Mouse (Mus musculus): ENCODE results near the gene St7l. TPM values are rescaled to one million over a fixed set of nuclear protein-coding genes. Genes with fewer than 3 reads are reported as not detected.
"Not testable (repeated sequence)": the region's sequence is repeated elsewhere in the genome, so short reads cannot be mapped to it uniquely, and the experiment has no call there.

Gene St7l
- total RNA-seq (2021), result 10 to 100 TPM; 31.7 to 33.7 TPM
- long read RNA-seq, experiment 1, full-length matches to known transcripts, result 22 of 45 reads
- long read RNA-seq, experiment 1, partial matches to known transcripts, result 19 of 45 reads
- long read RNA-seq, experiment 1, other reads (novel, unspliced or antisense), result 4 of 45 reads
- long read RNA-seq, experiment 2, full-length matches to known transcripts, result 19 of 34 reads
- long read RNA-seq, experiment 2, partial matches to known transcripts, result 11 of 34 reads
- long read RNA-seq, experiment 2, other reads (novel, unspliced or antisense), result 4 of 34 reads

DNA sequence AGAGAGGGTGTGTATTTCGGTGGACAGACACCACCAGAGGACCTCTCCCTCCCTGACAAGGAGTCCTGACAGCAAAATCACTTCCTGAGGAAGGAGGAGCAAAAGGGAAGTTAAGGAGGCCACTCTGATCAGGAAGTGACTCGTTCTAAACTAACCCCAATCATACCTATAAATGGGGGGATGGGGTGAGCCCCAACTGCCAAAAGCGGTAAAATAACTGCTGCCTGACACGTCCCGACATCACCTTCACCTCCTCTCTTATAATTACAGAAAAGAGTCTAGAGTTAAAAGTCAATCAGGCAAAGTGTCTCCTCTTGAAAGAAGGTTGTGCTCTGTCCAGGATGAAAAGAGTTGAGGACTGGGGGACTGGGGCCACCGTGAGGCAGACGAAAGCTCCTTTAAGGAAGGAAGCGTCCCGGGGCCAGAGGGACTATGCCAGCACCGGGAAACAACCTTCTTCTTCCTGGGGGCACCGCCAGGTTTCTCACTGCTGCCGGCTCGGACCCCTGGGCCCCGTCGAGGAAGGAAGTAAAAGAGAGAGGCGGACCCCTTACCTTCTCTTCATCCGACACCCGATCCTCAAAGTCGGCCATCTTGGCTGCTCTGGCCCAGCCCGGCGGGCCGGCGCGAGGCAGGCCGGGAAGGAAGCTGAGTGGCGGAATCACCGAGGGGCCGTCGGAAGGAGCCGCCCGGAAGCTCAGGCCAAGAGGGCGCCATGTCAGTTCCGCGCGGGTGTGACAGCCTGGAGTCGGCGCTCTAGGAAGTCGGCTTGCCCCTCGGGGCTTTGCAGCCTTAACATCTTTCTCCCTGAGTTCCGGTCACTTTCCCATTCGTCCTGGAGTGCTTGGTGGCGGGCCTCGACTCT lies at the start of gene St7l, which contains the start of gene Capza1:
Gene St7l, plus strand, starts transcription at position 220 of the 865 bp plus-strand sequence.
Gene Capza1, minus strand, starts transcription at position 720 of the 865 bp plus-strand sequence.
- intact Hi-C loops (cut with DNase I), result loop anchor here (5.0 kb wide), 2 partner anchors 72 to 188 kb away; partner anchors contain the start of gene Cttnbp2nl
- DNase-seq (ENCODE audit: low spot score in 2 of 2), result peak; percentile 85 to 90

GRCm38 (mm10) chr3:104814746-104815145 lies 49.1 kb upstream of the St7l start:
- DNase-seq (ENCODE audit: low spot score in 2 of 2), result no peak
- intact Hi-C loops (cut with DNase I), result no loop called here

GRCm38 (mm10) chr3:104815346-104815745 lies 48.5 kb upstream of the St7l start:
- intact Hi-C loops (cut with DNase I), result no loop called here
- no peak for DNase-seq (ENCODE audit: low spot score in 2 of 2)

- intact Hi-C loops (cut with DNase I), result no loop called here
- no peak for DNase-seq (ENCODE audit: low spot score in 2 of 2)
These were observed 47.7 kb upstream of the St7l start for GRCm38 (mm10) chr3:104816130-104816529.

DNA sequence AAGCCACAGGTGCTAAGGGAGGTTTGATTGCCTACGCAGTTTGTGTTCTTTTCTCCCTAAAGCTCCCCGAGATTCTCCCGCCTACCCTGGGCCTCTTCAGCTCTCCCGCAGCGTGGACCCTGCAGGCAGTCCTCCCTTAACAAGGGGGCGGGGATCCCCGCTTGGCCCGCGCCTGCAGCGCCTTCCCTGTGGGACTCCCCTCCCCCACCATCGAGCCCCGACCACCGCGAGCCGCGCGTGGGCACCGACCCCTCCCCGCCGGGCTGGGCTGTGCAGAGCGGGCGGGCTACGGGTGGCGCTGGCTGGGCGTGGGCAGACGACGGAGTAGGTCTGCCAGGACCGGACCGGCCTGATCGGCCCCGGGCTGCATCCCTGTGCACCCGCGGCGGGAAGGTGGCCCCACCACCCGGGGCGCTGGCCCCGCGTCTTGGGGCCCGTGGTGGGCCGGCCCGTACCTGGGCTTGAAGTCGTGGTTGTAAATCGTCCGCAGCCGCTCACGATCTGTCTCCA lies 46.3 kb upstream of the St7l start:
- peak; percentile 52 for DNase-seq (ENCODE audit: low spot score in 2 of 2)
- intact Hi-C loops (cut with DNase I), result no loop called here

DNA sequence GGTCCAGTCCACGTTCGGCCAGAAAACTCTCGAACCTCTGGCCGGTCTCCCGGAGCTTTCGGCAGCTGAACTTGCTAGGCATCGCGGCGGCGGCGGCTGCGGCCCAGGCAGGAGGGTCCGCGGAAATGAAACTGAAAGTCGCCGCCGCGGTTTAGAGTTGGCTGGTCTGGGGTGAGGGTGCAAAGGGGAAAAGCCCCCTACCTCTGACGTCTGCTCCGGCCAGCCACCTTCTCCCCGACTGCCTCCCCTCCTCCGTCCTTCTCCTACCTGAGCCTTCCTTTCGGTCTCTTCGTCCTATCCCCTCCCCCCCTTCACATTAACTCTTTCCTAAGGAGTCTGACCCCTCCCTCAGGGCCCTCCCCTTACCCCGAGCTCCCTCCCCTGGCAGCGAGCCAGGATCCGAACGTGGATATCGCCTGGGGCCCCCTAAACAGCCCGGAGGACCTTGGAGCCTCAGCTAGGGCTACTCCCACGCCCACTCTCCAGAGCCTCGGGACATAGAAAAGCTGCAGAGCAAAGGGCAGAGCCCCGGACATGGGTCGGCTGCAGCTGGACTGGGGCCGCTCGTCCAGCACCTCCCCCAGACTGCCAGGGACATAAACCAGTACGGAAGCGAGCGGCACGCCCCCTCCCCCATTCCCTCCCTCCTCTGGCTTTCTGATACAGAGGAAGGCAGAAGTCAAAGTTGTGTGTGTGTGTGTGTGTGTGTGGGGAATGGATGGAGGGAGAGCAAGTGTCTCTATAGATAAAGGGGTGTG lies 45.6 kb upstream of the St7l start, which contains the start of gene Mov10:
Gene Mov10, minus strand, starts transcription at position 573 of the 758 bp plus-strand sequence.
- intact Hi-C loops (cut with DNase I), result no loop called here
- peak; percentile 47 to 64 for DNase-seq (ENCODE audit: low spot score in 2 of 2)

DNA sequence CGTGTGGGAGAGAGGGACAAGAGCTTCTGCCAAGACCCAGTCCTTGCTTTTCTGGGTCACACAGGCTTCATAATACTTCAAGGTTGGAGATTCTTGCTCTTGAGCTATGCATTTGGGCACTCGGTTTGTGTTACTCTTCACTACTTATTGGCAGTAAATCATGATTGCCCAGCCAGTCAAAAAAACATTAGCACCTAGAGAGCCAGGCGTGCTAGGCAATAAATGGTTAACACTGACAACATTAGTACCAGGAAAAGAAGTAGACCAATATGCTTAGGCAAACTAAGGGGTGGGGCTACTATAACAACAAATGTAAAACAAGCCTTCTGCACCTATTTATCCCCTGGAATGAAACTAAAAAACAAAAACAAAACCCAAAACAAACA lies 45.1 kb upstream of the St7l start:
- DNase-seq (ENCODE audit: low spot score in 2 of 2), result no peak
- intact Hi-C loops (cut with DNase I), result no loop called here

DNA sequence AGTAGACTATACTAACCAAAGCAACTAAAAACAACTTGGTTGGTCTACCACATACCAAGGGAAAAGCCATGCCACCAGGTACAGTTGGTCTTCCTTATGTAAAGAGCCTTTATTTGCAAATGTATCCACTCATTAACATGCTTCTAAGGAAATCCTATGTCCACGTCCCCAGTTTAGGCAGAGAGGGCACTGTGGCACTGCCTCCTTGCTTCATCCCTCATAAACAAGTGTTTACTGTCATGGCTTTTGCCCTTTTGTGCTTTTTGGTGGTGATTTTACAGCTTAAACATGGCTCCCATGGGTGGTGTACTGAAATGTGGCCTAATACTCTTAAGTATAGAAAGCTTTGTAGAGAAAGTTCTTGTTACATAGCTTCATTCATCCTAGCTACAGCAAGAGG lies 43.4 kb upstream of the St7l start:
- no peak for DNase-seq (ENCODE audit: low spot score in 2 of 2)
- intact Hi-C loops (cut with DNase I), result no loop called here

DNA sequence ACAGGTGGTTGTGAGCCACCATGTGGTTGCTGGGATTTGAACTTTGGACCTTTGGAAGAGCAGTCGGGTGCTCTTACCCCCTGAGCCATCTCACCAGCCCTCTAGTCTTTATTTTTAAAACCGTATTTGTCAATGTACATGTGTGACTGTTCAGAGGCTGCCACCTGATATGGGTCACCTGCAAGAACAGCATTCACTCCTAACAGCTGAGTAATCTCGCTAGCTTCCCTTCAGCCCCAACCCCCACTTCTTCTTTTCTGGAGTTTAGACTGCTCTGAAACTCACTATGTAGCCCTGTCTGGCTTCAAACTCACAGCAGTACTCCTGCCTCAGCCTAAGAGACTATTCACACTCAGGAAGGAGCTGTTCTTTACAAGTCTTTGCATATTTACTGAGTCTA lies 41.4 kb upstream of the St7l start:
- DNase-seq (ENCODE audit: low spot score in 2 of 2), result no peak
- intact Hi-C loops (cut with DNase I), result no loop called here

DNA sequence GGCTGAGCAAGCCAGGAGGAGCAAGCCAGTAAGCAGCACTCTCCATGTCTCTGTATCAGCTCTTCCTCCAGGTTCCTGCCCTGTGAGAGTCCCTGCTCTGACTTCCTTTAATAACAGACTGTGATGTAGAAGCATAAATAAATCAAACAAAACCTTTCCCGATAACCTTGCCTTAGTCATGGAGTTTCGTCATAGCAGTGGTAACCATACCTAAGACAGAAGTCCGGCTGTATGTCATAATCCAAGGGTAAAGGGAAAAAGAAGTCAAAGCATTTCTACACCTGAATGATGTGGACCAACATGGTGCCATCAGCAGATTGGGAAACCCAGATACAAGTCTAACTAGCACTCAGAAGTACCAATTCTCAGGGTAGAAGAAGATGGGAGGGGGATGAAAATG lies 28.0 kb upstream of the St7l start:
- no peak for DNase-seq (ENCODE audit: low spot score in 2 of 2)
- intact Hi-C loops (cut with DNase I), result no loop called here

- no peak for DNase-seq (ENCODE audit: low spot score in 2 of 2)
- intact Hi-C loops (cut with DNase I), result no loop called here
These were observed 22.8 kb upstream of the St7l start for GRCm38 (mm10) chr3:104841049-104841448.

- intact Hi-C loops (cut with DNase I), result no loop called here
- DNase-seq (ENCODE audit: low spot score in 2 of 2), result no peak
These were observed 17.2 kb upstream of the St7l start for GRCm38 (mm10) chr3:104846601-104847000.

- no peak for DNase-seq (ENCODE audit: low spot score in 2 of 2)
- intact Hi-C loops (cut with DNase I), result no loop called here
These were observed 9.3 kb upstream of the St7l start for GRCm38 (mm10) chr3:104854465-104854864.

DNA sequence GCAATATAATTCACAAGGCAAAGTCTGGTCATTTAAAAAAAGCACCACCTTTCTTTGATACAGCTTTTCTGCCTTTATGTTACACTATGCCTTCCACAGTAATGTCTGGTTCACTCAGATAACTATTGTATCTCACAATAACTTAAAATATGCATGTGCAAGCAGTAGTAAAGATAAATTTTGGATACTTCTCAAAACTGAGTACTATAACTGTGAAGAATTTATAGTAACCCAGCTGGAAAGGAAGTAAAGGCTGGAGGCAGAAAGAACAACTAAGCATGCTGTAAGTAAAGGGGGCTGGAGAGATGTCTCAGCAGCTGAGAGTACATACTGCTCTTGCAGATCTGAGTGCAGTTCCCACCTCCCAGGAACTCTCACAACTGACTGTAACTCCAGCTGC lies 8.9 kb upstream of the St7l start:
- peak; percentile 5 to 23 for DNase-seq (ENCODE audit: low spot score in 2 of 2)
- intact Hi-C loops (cut with DNase I), result no loop called here

DNA sequence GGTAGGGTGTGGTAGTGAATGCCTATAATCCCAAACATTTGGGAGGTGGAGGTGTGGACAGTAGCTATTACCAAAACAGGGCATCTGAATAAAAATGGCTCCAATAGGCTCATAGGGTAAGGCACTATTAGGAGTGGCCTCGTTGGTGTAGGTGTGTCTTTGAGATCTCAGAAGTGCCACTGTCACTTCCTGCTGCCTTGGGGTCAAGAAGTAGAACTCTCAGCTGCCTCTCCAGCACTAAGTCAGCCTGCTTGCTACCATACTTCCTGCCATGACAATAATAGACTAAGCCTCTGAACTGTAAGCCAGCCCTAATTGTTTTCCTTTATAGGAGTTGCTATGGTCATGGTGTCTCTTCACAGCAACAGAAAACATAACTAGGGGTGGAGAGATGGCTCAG lies 7.7 kb upstream of the St7l start:
- no peak for DNase-seq (ENCODE audit: low spot score in 2 of 2)
- intact Hi-C loops (cut with DNase I), result no loop called here

GRCm38 (mm10) chr3:104858560-104858959 lies 5.2 kb upstream of the St7l start:
- DNase-seq (ENCODE audit: low spot score in 2 of 2), result no peak
- intact Hi-C loops (cut with DNase I), result no loop called here

- intact Hi-C loops (cut with DNase I), result loop anchor here (5.0 kb wide), 2 partner anchors 72 to 188 kb away; partner anchors contain the start of gene Cttnbp2nl
- DNase-seq (ENCODE audit: low spot score in 2 of 2), result peak; percentile 74 to 90
These were observed 991 bp downstream of the St7l start for GRCm38 (mm10) chr3:104864651-104865340.

- intact Hi-C loops (cut with DNase I), result no loop called here
These were observed 1.6 kb downstream of the St7l start for GRCm38 (mm10) chr3:104865341-104865788.

GRCm38 (mm10) chr3:104866674-104867073 lies 2.9 kb downstream of the St7l start:
- DNase-seq (ENCODE audit: low spot score in 2 of 2); intact Hi-C loops (cut with DNase I): not testable (repeated sequence)

More at GRCm38 (mm10) chr3:104865341-104865788, 1.6 kb downstream of the St7l start:
- peak in 1 of 2 experiments; percentile 40 for DNase-seq (ENCODE audit: low spot score in 2 of 2)

All from left cerebral cortex, postnatal 14 days (tissue).